Comparison of ENCODE assay signal across 9 mouse cellular contexts in the genomic region with DNA sequence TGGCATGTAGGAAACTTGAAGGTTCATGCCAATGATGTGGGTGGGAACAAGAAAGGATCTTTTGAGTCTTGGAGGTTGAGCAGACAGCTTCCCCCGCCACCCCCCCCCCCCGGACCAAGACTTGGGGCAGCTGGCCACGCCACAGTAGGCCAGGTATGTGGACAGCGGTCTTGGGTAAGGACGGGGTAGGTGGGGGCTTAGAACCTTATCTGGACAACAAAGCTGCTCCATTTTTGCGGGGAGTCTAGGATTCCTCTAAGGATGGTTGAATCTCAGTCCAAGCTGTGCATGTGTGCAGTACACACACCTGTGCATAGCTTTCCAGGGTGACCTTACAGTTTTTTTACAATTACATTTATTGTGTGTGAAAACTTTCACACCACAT. TPM values are rescaled to one million over a fixed set of nuclear protein-coding genes. Genes with fewer than 3 reads are reported as not detected.
A peak's percentile ranks its signal among the peaks of the same experiment; 100 is the strongest.
DNase-seq lines count a peak whose midpoint lies in the region; ATAC-seq and TF ChIP-seq lines count a peak whose summit lies in the region.
"Had no signal": no experiment of that assay in that cellular context is flagged by ENCODE, and none has a peak within 500 bp of the region (broad histone marks: within the 10 kb centered on the region; RNA-seq: fewer than 3 reads in every experiment).

No protein-coding gene starts in this region.

- TF ChIP-seq POLR2A in limb, embryonic 14.5 days (IDR thresholded peaks at IDR 0.05; ENCODE audit: borderline replicate concordance, extremely low read depth, insufficient read depth, insufficient read length), result no peak

- DNase-seq in lung, postnatal 10 days, result no peak
- no peak for DNase-seq in forebrain, embryonic 14.5 days (ENCODE audit: low spot score)
- no peak for DNase-seq in limb, embryonic 14.5 days (ENCODE audit: low spot score)
- DNase-seq in gastrocnemius, postnatal 14 days, result no peak
- DNase-seq in thymus, postnatal 14 days, result no peak

- H3K9ac ChIP-seq in lung, embryonic 16.5 days (ENCODE audit: low read length), result peak overlapping the region; percentile 64
- H3K9ac ChIP-seq in forebrain, embryonic 14.5 days (ENCODE audit: low read length), result peak overlapping the region; percentile 64
- peak overlapping the region; percentile 39 for H3K9ac ChIP-seq in limb, embryonic 14.5 days (ENCODE audit: low read depth, low read length, severe bottlenecking)
- H3K9ac ChIP-seq in stomach, embryonic 14.5 days (replicated peaks; ENCODE audit: low read depth, low read length), result no peak overlapping the region

- ATAC-seq in lung, embryonic 16.5 days (ENCODE audit: low read depth), result 0 out of 2 replicates have a peak, but pooled peaks have one; percentile 2
- ATAC-seq in forebrain, embryonic 14.5 days, result peak; percentile 49
- no peak; the same call in 1 of the 2 replicates for ATAC-seq in limb, embryonic 14.5 days (ENCODE audit: low FRiP score, low read depth)
- no peak for ATAC-seq in stomach, embryonic 14.5 days (ENCODE audit: insufficient number of reproducible peaks, insufficient read depth, low FRiP score, low read depth)

- no peak overlapping the region for H3K27ac ChIP-seq in lung, embryonic 16.5 days (ENCODE audit: low read length)
- 0 out of 2 replicates have a peak overlapping the region, but pooled peaks have one; percentile 33 for H3K27ac ChIP-seq in forebrain, embryonic 14.5 days (ENCODE audit: low read depth, low read length)
- H3K27ac ChIP-seq in limb, embryonic 14.5 days (replicated peaks; ENCODE audit: low read depth, low read length), result no peak overlapping the region
- H3K27ac ChIP-seq in stomach, embryonic 14.5 days (ENCODE audit: low read length), result no peak overlapping the region

- H3K4me3 ChIP-seq in lung, embryonic 16.5 days (ENCODE audit: low read length), result peak overlapping the region; percentile 56
- H3K4me3 ChIP-seq in forebrain, embryonic 14.5 days (ENCODE audit: low read depth, low read length), result peak overlapping the region; percentile 39
- H3K4me3 ChIP-seq in limb, embryonic 14.5 days (replicated peaks; ENCODE audit: low read length), result peak overlapping the region; percentile 40
- peak overlapping the region; percentile 43 for H3K4me3 ChIP-seq in stomach, embryonic 14.5 days (ENCODE audit: low read depth, low read length)

- peaks cover 2% of the 10 kb centered on the region; the same call in 1 of the 2 replicates for H3K9me3 ChIP-seq in lung, embryonic 16.5 days (ENCODE audit: control insufficient read depth, low read length)
- H3K9me3 ChIP-seq in forebrain, embryonic 14.5 days (replicated peaks; ENCODE audit: control insufficient read depth, low read length), result no peaks in the 10 kb centered on the region
- no peaks in the 10 kb centered on the region for H3K9me3 ChIP-seq in limb, embryonic 14.5 days (ENCODE audit: control insufficient read depth, low read length)
- no peaks in the 10 kb centered on the region for H3K9me3 ChIP-seq in stomach, embryonic 14.5 days (ENCODE audit: control insufficient read depth, low read depth, low read length)

- peak overlapping the region; percentile 94 for H3K4me2 ChIP-seq in lung, embryonic 16.5 days (ENCODE audit: low read depth, low read length)
- H3K4me2 ChIP-seq in forebrain, embryonic 14.5 days (ENCODE audit: low read length), result peak overlapping the region; percentile 84
- peak overlapping the region; percentile 84 for H3K4me2 ChIP-seq in limb, embryonic 14.5 days (replicated peaks; ENCODE audit: low read depth, low read length, severe bottlenecking)
- peak overlapping the region; percentile 92 for H3K4me2 ChIP-seq in stomach, embryonic 14.5 days (replicated peaks; ENCODE audit: low read depth, low read length)

- H3K36me3 ChIP-seq in lung, embryonic 16.5 days (ENCODE audit: control insufficient read depth, insufficient read depth, low read length), result peaks cover 7% of the 10 kb centered on the region; the same call in 1 of the 2 replicates
- H3K36me3 ChIP-seq in forebrain, embryonic 14.5 days (ENCODE audit: control insufficient read depth, insufficient read depth, low read length), result peaks cover 25% of the 10 kb centered on the region
- peaks cover 33% of the 10 kb centered on the region for H3K36me3 ChIP-seq in limb, embryonic 14.5 days (ENCODE audit: control insufficient read depth, insufficient read depth, low read length)
- H3K36me3 ChIP-seq in stomach, embryonic 14.5 days (ENCODE audit: control insufficient read depth, insufficient read depth, low read length), result peaks cover 10% of the 10 kb centered on the region; the same call in 1 of the 2 replicates

- intact Hi-C loops in gastrocnemius, postnatal 14 days (cut with DNase I; ENCODE audit: low total_unique reads), result no loop called here

- peaks cover 4% of the 10 kb centered on the region; the same call in 1 of the 2 replicates for H3K4me1 ChIP-seq in lung, embryonic 16.5 days (replicated peaks; ENCODE audit: control insufficient read depth, insufficient read depth, low read length)
- H3K4me1 ChIP-seq in forebrain, embryonic 14.5 days (ENCODE audit: control insufficient read depth, insufficient read depth, low read length), result peaks cover 4% of the 10 kb centered on the region; the same call in 1 of the 2 replicates
- H3K4me1 ChIP-seq in limb, embryonic 14.5 days (ENCODE audit: control insufficient read depth, insufficient read depth, low read length), result no peaks in the 10 kb centered on the region; the same call in 1 of the 2 replicates
- no peaks in the 10 kb centered on the region for H3K4me1 ChIP-seq in stomach, embryonic 14.5 days (ENCODE audit: control insufficient read depth, insufficient read depth, low read length)

- WGBS in lung, embryonic 16.5 days, result 19% methylated on average over 5 of the region's 6 CpGs
- WGBS in forebrain, embryonic 14.5 days, result 16% methylated on average over 6 of the region's 6 CpGs
- 17% methylated on average over 6 of the region's 6 CpGs for WGBS in limb, embryonic 14.5 days
- WGBS in stomach, embryonic 14.5 days, result 25% methylated on average over 6 of the region's 6 CpGs

- H3K27me3 ChIP-seq in lung, embryonic 16.5 days (ENCODE audit: control insufficient read depth, insufficient read depth, low read depth, low read length), result no peaks in the 10 kb centered on the region
- no peaks in the 10 kb centered on the region for H3K27me3 ChIP-seq in forebrain, embryonic 14.5 days (replicated peaks; ENCODE audit: control insufficient read depth, insufficient read depth, low read length)
- peaks cover 3% of the 10 kb centered on the region; the same call in 1 of the 2 replicates for H3K27me3 ChIP-seq in limb, embryonic 14.5 days (ENCODE audit: control insufficient read depth, insufficient read depth, low read length)
- no peaks in the 10 kb centered on the region for H3K27me3 ChIP-seq in stomach, embryonic 14.5 days (ENCODE audit: control insufficient read depth, insufficient read depth, low read length)

RNA-seq across cellular contexts. Expression of a gene that starts 0.3 kb away (rescaled TPM):
- polyA plus RNA-seq in lung, embryonic 16.5 days (2015; fragmentation: Nextera tagmentation; extraction: Ambion mirVana), result not detected in 2 replicates
- not detected in 2 replicates for polyA plus RNA-seq in forebrain, embryonic 14.5 days (2014; fragmentation: Nextera tagmentation; extraction: Ambion mirVana)
- not detected in 2 replicates for polyA plus RNA-seq in limb, embryonic 14.5 days (2012; rRNA removed)
- polyA plus RNA-seq in limb, embryonic 14.5 days (2014; fragmentation: Nextera tagmentation; extraction: Ambion mirVana), result not detected in 2 replicates
- not detected in 2 replicates for polyA plus RNA-seq in stomach, embryonic 14.5 days (2014; fragmentation: Nextera tagmentation; extraction: Ambion mirVana)
- not detected for total RNA-seq in gastrocnemius, postnatal 14 days (2021)
- total RNA-seq: adrenal gland, postnatal 25 days; neutrophil, adult 5-6 weeks had no signal

RNA-seq across cellular contexts. Expression of a gene that starts 10.2 kb away (rescaled TPM):
- polyA plus RNA-seq in lung, embryonic 16.5 days (2015; fragmentation: Nextera tagmentation; extraction: Ambion mirVana), result 0.44 TPM in 2 replicates
- 0.78 and 1.2 TPM in 2 replicates for polyA plus RNA-seq in forebrain, embryonic 14.5 days (2014; fragmentation: Nextera tagmentation; extraction: Ambion mirVana)
- 0.56 and 0.57 TPM in 2 replicates for polyA plus RNA-seq in limb, embryonic 14.5 days (2012; rRNA removed)
- 0.88 and 1.5 TPM in 2 replicates for polyA plus RNA-seq in limb, embryonic 14.5 days (2014; fragmentation: Nextera tagmentation; extraction: Ambion mirVana)
- 1.5 and 1.8 TPM in 2 replicates for polyA plus RNA-seq in stomach, embryonic 14.5 days (2014; fragmentation: Nextera tagmentation; extraction: Ambion mirVana)
- total RNA-seq in gastrocnemius, postnatal 14 days (2021), result not detected
- total RNA-seq: adrenal gland, postnatal 25 days; neutrophil, adult 5-6 weeks had no signal

RNA-seq across cellular contexts. Expression of a gene that starts 47.6 kb away (rescaled TPM):
- polyA plus RNA-seq in lung, embryonic 16.5 days (2015; fragmentation: Nextera tagmentation; extraction: Ambion mirVana), result 2.9 and 3.0 TPM in 2 replicates
- polyA plus RNA-seq in forebrain, embryonic 14.5 days (2014; fragmentation: Nextera tagmentation; extraction: Ambion mirVana), result 1.2 and 3.2 TPM in 2 replicates
- polyA plus RNA-seq in limb, embryonic 14.5 days (2012; rRNA removed), result 3.7 and 3.8 TPM in 2 replicates
- polyA plus RNA-seq in limb, embryonic 14.5 days (2014; fragmentation: Nextera tagmentation; extraction: Ambion mirVana), result 2.5 and 2.6 TPM in 2 replicates
- 1.7 and 2.3 TPM in 2 replicates for polyA plus RNA-seq in stomach, embryonic 14.5 days (2014; fragmentation: Nextera tagmentation; extraction: Ambion mirVana)
- total RNA-seq in gastrocnemius, postnatal 14 days (2021), result 1 to 10 TPM; 6.7 to 7.3 TPM

RNA-seq across cellular contexts. Expression of a gene that starts 48.8 kb away (rescaled TPM):
- 3.7 and 4.5 TPM in 2 replicates for polyA plus RNA-seq in lung, embryonic 16.5 days (2015; fragmentation: Nextera tagmentation; extraction: Ambion mirVana)
- polyA plus RNA-seq in forebrain, embryonic 14.5 days (2014; fragmentation: Nextera tagmentation; extraction: Ambion mirVana), result 1.7 and 2.7 TPM in 2 replicates
- polyA plus RNA-seq in limb, embryonic 14.5 days (2012; rRNA removed), result 10.0 and 11.6 TPM in 2 replicates
- polyA plus RNA-seq in limb, embryonic 14.5 days (2014; fragmentation: Nextera tagmentation; extraction: Ambion mirVana), result 4.0 and 4.6 TPM in 2 replicates
- 5.6 and 6.0 TPM in 2 replicates for polyA plus RNA-seq in stomach, embryonic 14.5 days (2014; fragmentation: Nextera tagmentation; extraction: Ambion mirVana)
- total RNA-seq in gastrocnemius, postnatal 14 days (2021), result 1 to 10 TPM; 2.2 to 2.3 TPM

Comparison
In these comparisons a context has a peak if more than half of its experiments do, and no peak if none do; other contexts are left out.
1. ATAC-seq: peak in lung, embryonic 16.5 days (single experiment) and forebrain, embryonic 14.5 days (single experiment); none in limb, embryonic 14.5 days (single experiment) and stomach, embryonic 14.5 days (single experiment).
2. Peak in every context shown above with its lines, with median percentiles within 50 percentile points of each other: H3K4me2 ChIP-seq and H3K4me3 ChIP-seq.